Mouse (Mus musculus) liver, embryonic 14 days (tissue): Measurements from ENCODE around the gene Eral1. TPM values are rescaled to one million over a fixed set of nuclear protein-coding genes. Genes with fewer than 3 reads are reported as not detected.

Experiments used
- polyA plus RNA-seq: library from polyadenylated mRNA; depleted of rRNA; stranded (reverse); fragments of >200 nt; gene quantifications from 2 replicates; pipeline ENCODE4 v1.2.3, GENCODE M21; 2012; rRNA removed

The Eral1 gene
- polyA plus RNA-seq: 8.0 and 10.2 TPM in 2 replicates

GRCm38 (mm10) chr11:78079961-78080921, at the start of gene Eral1:
Gene Eral1, minus strand, starts transcription at chr11:78080383.

DNA sequence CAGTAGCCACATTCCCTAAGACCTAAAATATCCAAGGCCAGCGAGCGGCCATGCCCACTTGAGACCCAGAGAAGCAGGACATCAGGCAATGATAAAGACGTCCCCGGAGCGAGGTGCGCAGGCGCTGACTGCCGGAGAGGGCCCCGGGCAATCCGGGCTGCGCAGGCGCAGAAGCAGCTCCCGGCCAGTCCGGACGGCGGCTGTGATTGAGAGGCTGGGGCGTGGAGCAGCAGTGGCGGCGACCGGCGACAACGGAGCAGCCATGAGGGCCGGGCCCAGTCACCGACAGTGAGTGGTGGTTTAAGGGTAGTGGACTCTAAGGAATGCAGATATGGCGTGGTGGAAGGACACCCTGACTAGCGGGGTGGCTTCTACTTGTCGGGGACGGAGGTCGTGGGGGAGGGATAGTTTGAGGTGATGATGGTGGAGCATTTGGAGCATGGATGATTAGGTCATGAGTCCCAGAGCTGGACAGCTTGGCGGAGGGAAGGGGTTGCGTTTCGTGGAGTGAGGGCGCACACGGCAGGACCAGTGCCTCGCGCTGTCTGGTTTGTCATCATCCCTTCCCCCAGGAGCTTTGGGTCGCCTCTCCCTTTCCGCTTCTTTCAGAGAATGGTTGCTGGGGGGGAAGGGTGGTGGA, 14.4 kb upstream of the Eral1 start, which contains the start of gene Fam222b:
TSS of gene Fam222b (plus strand) at position 157 of the 640 bp plus-strand sequence.

GRCm38 (mm10) chr11:78037831-78038752, 42.1 kb downstream of the Eral1 start, which contains the start of gene Flot2:
Gene Flot2, plus strand, starts transcription at chr11:78037931.

DNA sequence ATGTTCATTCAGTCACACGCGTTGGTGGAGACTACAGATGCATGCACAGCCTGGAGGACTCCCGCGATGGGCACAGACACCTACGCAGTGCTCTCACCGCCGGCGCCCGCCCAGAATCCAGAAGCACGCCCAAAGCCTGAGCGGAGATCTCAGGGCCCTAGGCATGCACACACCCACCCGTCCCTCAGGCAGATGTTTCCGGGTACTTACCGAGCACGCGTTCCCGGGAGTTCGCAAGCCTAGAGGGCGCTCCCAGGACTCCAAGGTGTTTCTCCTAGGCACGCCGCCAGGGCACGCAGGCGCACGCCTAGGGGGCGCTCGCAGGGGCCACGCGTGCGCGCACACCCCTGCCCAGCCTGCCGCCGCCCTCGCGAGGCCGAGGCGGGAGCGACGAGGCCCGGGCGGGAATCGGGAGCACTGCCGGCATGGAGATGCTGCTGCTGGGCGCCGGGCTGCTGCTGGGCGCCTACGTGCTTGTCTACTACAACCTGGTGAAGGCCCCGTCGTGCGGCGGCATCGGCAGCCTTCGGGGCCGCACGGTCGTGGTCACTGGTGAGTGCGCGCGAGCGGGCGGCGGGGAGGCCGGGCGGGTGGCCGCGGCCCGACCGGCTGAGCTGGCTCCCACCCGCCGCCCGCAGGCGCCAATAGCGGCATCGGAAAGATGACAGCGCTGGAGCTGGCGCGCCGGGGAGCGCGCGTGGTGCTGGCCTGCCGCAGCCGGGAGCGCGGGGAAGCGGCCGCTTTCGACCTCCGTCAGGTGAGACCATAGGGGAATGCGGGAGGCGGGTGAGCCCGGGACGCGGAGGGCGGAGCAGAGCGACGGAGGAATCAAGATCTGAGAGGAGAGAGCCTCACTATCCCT, 48.0 kb downstream of the Eral1 start, which contains the start of gene Dhrs13:
TSS of gene Dhrs13 (plus strand) at position 334 of the 862 bp plus-strand sequence.

Other genes with a start within 250 kb of the Eral1 start
- 12.8 and 16.4 TPM in 2 replicates for gene Pipox, start 186.3 kb downstream of the Eral1 start, polyA plus RNA-seq
- gene Sez6, start 149.6 kb downstream of the Eral1 start, polyA plus RNA-seq: 0.05 TPM in 1 of 2 replicates, not detected in the other
- gene Phf12, start 97.6 kb downstream of the Eral1 start, polyA plus RNA-seq: 16.6 and 20.0 TPM in 2 replicates
- 8.1 and 9.3 TPM in 2 replicates for gene Dhrs13, start 48.1 kb downstream of the Eral1 start, polyA plus RNA-seq
- gene Flot2, start 42.5 kb downstream of the Eral1 start, polyA plus RNA-seq: 15.5 and 16.9 TPM in 2 replicates
- gene Fam222b, start 14.3 kb upstream of the Eral1 start, polyA plus RNA-seq: 2.3 and 2.6 TPM in 2 replicates
- gene Traf4, start 85.2 kb upstream of the Eral1 start, polyA plus RNA-seq: 29.3 and 33.9 TPM in 2 replicates
- gene Nek8, start 96.3 kb upstream of the Eral1 start, polyA plus RNA-seq: 9.5 and 11.0 TPM in 2 replicates
- 65.0 and 65.7 TPM in 2 replicates for gene Tlcd1, start 96.3 kb upstream of the Eral1 start, polyA plus RNA-seq
- 1,425 and 1,557 TPM in 2 replicates for gene Rpl23a, start 103.2 kb upstream of the Eral1 start, polyA plus RNA-seq
- gene Rab34, start 108.0 kb upstream of the Eral1 start, polyA plus RNA-seq: 6.6 and 6.7 TPM in 2 replicates
- 0.07 and 0.25 TPM in 2 replicates for gene Proca1, start 113.0 kb upstream of the Eral1 start, polyA plus RNA-seq
- gene Sdf2, start 165.4 kb upstream of the Eral1 start, polyA plus RNA-seq: 31.8 and 35.8 TPM in 2 replicates
- gene Supt6, start 165.6 kb upstream of the Eral1 start, polyA plus RNA-seq: 6.9 and 8.8 TPM in 2 replicates
- 20.0 and 24.6 TPM in 2 replicates for gene 2610507B11Rik, start 181.4 kb upstream of the Eral1 start, polyA plus RNA-seq
- 0.18 and 0.21 TPM in 2 replicates for gene BC030499, start 210.5 kb upstream of the Eral1 start, polyA plus RNA-seq
- gene Spag5, start 221.1 kb upstream of the Eral1 start, polyA plus RNA-seq: 36.6 and 42.5 TPM in 2 replicates
- 4.2 TPM in 2 replicates for gene Aldoc, start 242.6 kb upstream of the Eral1 start, polyA plus RNA-seq
- 16.9 and 19.0 TPM in 2 replicates for gene Pigs, start 248.0 kb upstream of the Eral1 start, polyA plus RNA-seq